Comparison of ENCODE assay signal across 8 mouse cellular contexts in the genomic region with DNA sequence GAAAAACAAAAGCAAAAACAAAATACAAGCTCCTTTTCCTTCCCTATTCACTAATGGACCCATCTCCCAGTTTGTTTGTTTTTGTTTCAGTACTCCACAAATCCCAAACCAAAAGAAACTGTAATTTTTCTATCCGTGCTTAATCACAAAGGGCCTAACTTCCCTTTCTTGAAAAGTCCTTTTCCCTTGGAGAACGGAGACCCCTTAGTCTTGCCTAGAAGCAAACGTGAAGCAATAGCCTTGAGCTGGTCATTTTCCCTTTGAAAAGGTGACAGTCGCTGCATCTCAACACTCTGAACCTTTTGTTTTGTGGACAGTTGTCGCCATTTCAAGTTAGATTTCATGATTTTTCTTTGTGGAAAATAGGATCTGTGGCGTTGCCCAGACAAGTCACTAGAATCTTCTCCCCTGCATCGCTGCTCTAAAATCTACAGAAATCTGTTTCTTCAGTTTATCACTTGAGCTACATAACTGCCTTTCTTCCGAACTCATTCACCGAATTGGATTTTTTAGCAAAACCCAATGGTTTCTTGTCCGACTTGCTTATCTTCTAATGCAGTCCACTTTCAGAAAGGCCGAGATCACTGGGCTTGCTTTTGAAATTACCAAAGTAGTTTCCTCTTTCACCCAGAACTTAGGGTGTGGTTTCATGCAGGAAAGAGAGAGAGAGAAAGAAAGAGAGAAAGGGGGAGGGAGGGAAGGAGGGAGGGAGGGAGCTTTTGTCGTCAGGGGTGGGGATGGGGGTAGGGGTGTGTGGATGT. TPM values are rescaled to one million over a fixed set of nuclear protein-coding genes. Genes with fewer than 3 reads are reported as not detected.
DNase-seq lines count a peak whose midpoint lies in the region; ATAC-seq and TF ChIP-seq lines count a peak whose summit lies in the region.

No protein-coding gene starts in this region.

- no peaks in the 10 kb centered on the region for H3K9me3 ChIP-seq in midbrain, embryonic 16.5 days (replicated peaks; ENCODE audit: control insufficient read depth, low read length, poor library complexity, severe bottlenecking)

- peak overlapping the region; percentile 92 for H3K4me2 ChIP-seq in midbrain, embryonic 16.5 days (ENCODE audit: low read length)

- H3K36me3 ChIP-seq in midbrain, embryonic 16.5 days (ENCODE audit: control insufficient read depth, insufficient read depth, low read length) = no peaks in the 10 kb centered on the region

- peak overlapping the region; percentile 63; the same call in 1 of the 2 replicates for H3K4me3 ChIP-seq in layer of hippocampus, adult 2 months
- H3K4me3 ChIP-seq in midbrain, embryonic 16.5 days (ENCODE audit: low read depth, low read length) = peak overlapping the region; percentile 71

- peak overlapping the region; percentile 85; the same call in 1 of the 2 replicates for H3K27ac ChIP-seq in layer of hippocampus, adult 2 months
- peak overlapping the region; percentile 86 for H3K27ac ChIP-seq in midbrain, embryonic 16.5 days (ENCODE audit: low read length)

- peaks cover 15% of the 10 kb centered on the region for H3K4me1 ChIP-seq in midbrain, embryonic 16.5 days (ENCODE audit: control insufficient read depth, insufficient read depth, low read length)

- H3K27me3 ChIP-seq in midbrain, embryonic 16.5 days (ENCODE audit: control insufficient read depth, insufficient read depth, low read depth, low read length) = no peaks in the 10 kb centered on the region

- TF ChIP-seq CTCF in layer of hippocampus, adult 2 months (conservative IDR thresholded peaks at IDR 0.05) = no peak

- no peak for DNase-seq in layer of hippocampus, adult 2 months (ENCODE audit: low spot score in 2 of 2)
- no peak for DNase-seq in layer of hippocampus, adult 18-20 months (ENCODE audit: low spot score in 2 of 2)
- DNase-seq in induced T-regulatory cell, adult 2 months (ENCODE audit: low read depth) = peak; percentile 82
- DNase-seq in testis, postnatal 14 days (ENCODE audit: low spot score) = no peak

- 4% methylated on average over 12 of the region's 12 CpGs for WGBS in midbrain, embryonic 16.5 days

- ATAC-seq in common myeloid progenitor, adult 5-6 weeks (replicated peaks; ENCODE audit: low read depth, poor library complexity, severe bottlenecking) = peak; percentile 0; the same call in 1 of the 2 replicates
- ATAC-seq in midbrain, embryonic 16.5 days = peak; percentile 6; the same call in 1 of the 2 replicates
- ATAC-seq in inflammation-experienced regulatory T-cells, adult 6 months = no peak
- no peak for ATAC-seq in erythroblast, adult 5-6 weeks (replicated peaks; ENCODE audit: low FRiP score, poor library complexity, severe bottlenecking)

- peak overlapping the region; percentile 79 for H3K9ac ChIP-seq in midbrain, embryonic 16.5 days (ENCODE audit: low read depth, low read length)

RNA-seq across cellular contexts. Expression of a gene that starts 0.9 kb away (rescaled TPM):
- 10 to 100 TPM; 57.4 to 71.6 TPM for total RNA-seq in layer of hippocampus, adult 2 months (2021)
- total RNA-seq in layer of hippocampus, adult 18-20 months (2021) = 10 to 100 TPM; 58.9 to 60.6 TPM
- 707 and 896 TPM in 2 replicates for total RNA-seq in common myeloid progenitor, adult 5-6 weeks (2017)
- polyA plus RNA-seq in midbrain, embryonic 16.5 days (2015; fragmentation: Nextera tagmentation; extraction: Ambion mirVana) = 306 and 363 TPM in 2 replicates
- polyA plus RNA-seq in inflammation-experienced regulatory T-cells, adult 6 months (2017; shearing (Covaris generic)) = 100 to 1,000 TPM; 319 to 903 (median 331) TPM
- total RNA-seq in erythroblast, adult 5-6 weeks (2015; ENCODE audit: low replicate concordance) = 309 and 388 TPM in 2 replicates
- 216 and 250 TPM in 2 replicates for total RNA-seq in erythroblast, adult 5-6 weeks (2017; ENCODE audit: low replicate concordance)

RNA-seq across cellular contexts. Expression of a gene that starts 28.4 kb away (rescaled TPM):
- total RNA-seq in layer of hippocampus, adult 2 months (2021) = 1 to 10 TPM; 3.7 to 5.2 TPM
- 1 to 10 TPM; 4.4 to 4.6 TPM for total RNA-seq in layer of hippocampus, adult 18-20 months (2021)
- 11.3 and 12.4 TPM in 2 replicates for total RNA-seq in common myeloid progenitor, adult 5-6 weeks (2017)
- polyA plus RNA-seq in midbrain, embryonic 16.5 days (2015; fragmentation: Nextera tagmentation; extraction: Ambion mirVana) = 7.3 and 8.5 TPM in 2 replicates
- polyA plus RNA-seq in inflammation-experienced regulatory T-cells, adult 6 months (2017; shearing (Covaris generic)) = 10 to 100 TPM; 14.5 to 17.6 (median 15.4) TPM
- total RNA-seq in erythroblast, adult 5-6 weeks (2015; ENCODE audit: low replicate concordance) = 8.6 and 9.2 TPM in 2 replicates
- total RNA-seq in erythroblast, adult 5-6 weeks (2017; ENCODE audit: low replicate concordance) = 2.2 and 3.8 TPM in 2 replicates

Comparison
In these comparisons a context has a peak if more than half of its experiments do, and no peak if none do; other contexts are left out.
1. ATAC-seq: peak in common myeloid progenitor, adult 5-6 weeks (single experiment) and midbrain, embryonic 16.5 days (single experiment); none in inflammation-experienced regulatory T-cells, adult 6 months (single experiment) and erythroblast, adult 5-6 weeks (single experiment).